Mouse (Mus musculus): ENCODE data around the gene Cpne1. TPM values are rescaled to one million over a fixed set of nuclear protein-coding genes. Genes with fewer than 3 reads are reported as not detected.

The Cpne1 gene
- polyA plus RNA-seq, 1 experiment from 2014 or later: 76.9 TPM

- DNase-seq (ENCODE audit: low spot score): no peak
Measured at GRCm38 (mm10) chr2:156079674-156080073, 32.1 kb downstream of the Cpne1 start.

- no peak for DNase-seq (ENCODE audit: low spot score)
Measured at GRCm38 (mm10) chr2:156079183-156079560, 32.6 kb downstream of the Cpne1 start.

- DNase-seq (ENCODE audit: low spot score): no peak
Measured at GRCm38 (mm10) chr2:156078421-156079182, 33.2 kb downstream of the Cpne1 start.

GRCm38 (mm10) chr2:156077461-156077860 is 34.3 kb downstream of the Cpne1 start:
- DNase-seq (ENCODE audit: low spot score): no peak

- no peak for DNase-seq (ENCODE audit: low spot score)
Measured at GRCm38 (mm10) chr2:156073725-156074124, 38.0 kb downstream of the Cpne1 start.

GRCm38 (mm10) chr2:156071236-156071635 is 40.5 kb downstream of the Cpne1 start:
- DNase-seq (ENCODE audit: low spot score): no peak

GRCm38 (mm10) chr2:156067916-156068315 is 43.8 kb downstream of the Cpne1 start:
- DNase-seq (ENCODE audit: low spot score): no peak

GRCm38 (mm10) chr2:156066126-156066525 is 45.6 kb downstream of the Cpne1 start:
- no peak for DNase-seq (ENCODE audit: low spot score)

- peak; percentile 75 for DNase-seq (ENCODE audit: low spot score)
Measured at GRCm38 (mm10) chr2:156065099-156066041, 46.4 kb downstream of the Cpne1 start, which contains the start of gene Spag4. Gene Spag4 (plus strand): TSS chr2:156065175.

- DNase-seq (ENCODE audit: low spot score): no peak
Measured at GRCm38 (mm10) chr2:156052816-156053215, 58.9 kb downstream of the Cpne1 start, which contains the start of gene Fer1l4. Gene Fer1l4 (minus strand): TSS chr2:156052947.

GRCm38 (mm10) chr2:156047929-156048328 is 63.8 kb downstream of the Cpne1 start:
- DNase-seq (ENCODE audit: low spot score): peak; percentile 58

GRCm38 (mm10) chr2:156042903-156043302 is 68.9 kb downstream of the Cpne1 start:
- DNase-seq (ENCODE audit: low spot score): no peak

- DNase-seq (ENCODE audit: low spot score): no peak
Measured at GRCm38 (mm10) chr2:156039390-156039789, 72.4 kb downstream of the Cpne1 start.

GRCm38 (mm10) chr2:156025482-156025881 is 86.3 kb downstream of the Cpne1 start:
- DNase-seq (ENCODE audit: low spot score): no peak

Other genes starting within 250 kb of the Cpne1 start
- gene Uqcc1, start 181.7 kb downstream of the Cpne1 start, polyA plus RNA-seq (2015; fragmentation: Nextera tagmentation; extraction: Ambion mirVana): 56.9 and 58.2 TPM in 2 replicates
- not detected in 2 replicates for gene Gm15557, start 171.2 kb downstream of the Cpne1 start, polyA plus RNA-seq (2015; fragmentation: Nextera tagmentation; extraction: Ambion mirVana)
- 0.22 and 0.25 TPM in 2 replicates for gene Gdf5, start 166.6 kb downstream of the Cpne1 start, polyA plus RNA-seq (2015; fragmentation: Nextera tagmentation; extraction: Ambion mirVana)
- 16.6 and 23.4 TPM in 2 replicates for gene Cep250, start 155.5 kb downstream of the Cpne1 start, polyA plus RNA-seq (2015; fragmentation: Nextera tagmentation; extraction: Ambion mirVana)
- gene 6430550D23Rik, start 104.0 kb downstream of the Cpne1 start, polyA plus RNA-seq (2015; fragmentation: Nextera tagmentation; extraction: Ambion mirVana): 2.1 TPM in 2 replicates
- gene Ergic3, start 103.9 kb downstream of the Cpne1 start, polyA plus RNA-seq (2015; fragmentation: Nextera tagmentation; extraction: Ambion mirVana): 175 and 186 TPM in 2 replicates
- 0.04 and 0.07 TPM in 2 replicates for gene Fer1l4, start 59.0 kb downstream of the Cpne1 start, polyA plus RNA-seq (2015; fragmentation: Nextera tagmentation; extraction: Ambion mirVana)
- 0.90 and 0.98 TPM in 2 replicates for gene Spag4, start 46.8 kb downstream of the Cpne1 start, polyA plus RNA-seq (2015; fragmentation: Nextera tagmentation; extraction: Ambion mirVana)
- gene Rbm12, start within 50 bp of the Cpne1 start, polyA plus RNA-seq (2015; fragmentation: Nextera tagmentation; extraction: Ambion mirVana): 22.0 and 22.8 TPM in 2 replicates
- gene Gm28036, start 15.1 kb upstream of the Cpne1 start, polyA plus RNA-seq (2015; fragmentation: Nextera tagmentation; extraction: Ambion mirVana): 13.8 and 14.9 TPM in 2 replicates
- 490 and 536 TPM in 2 replicates for gene Romo1, start 32.1 kb upstream of the Cpne1 start, polyA plus RNA-seq (2015; fragmentation: Nextera tagmentation; extraction: Ambion mirVana)
- 51.4 and 51.5 TPM in 2 replicates for gene Nfs1, start 32.2 kb upstream of the Cpne1 start, polyA plus RNA-seq (2015; fragmentation: Nextera tagmentation; extraction: Ambion mirVana)
- 783 and 898 TPM in 2 replicates for gene Rbm39, start 68.3 kb upstream of the Cpne1 start, polyA plus RNA-seq (2015; fragmentation: Nextera tagmentation; extraction: Ambion mirVana)
- 56.7 and 62.7 TPM in 2 replicates for gene Phf20, start 84.5 kb upstream of the Cpne1 start, polyA plus RNA-seq (2015; fragmentation: Nextera tagmentation; extraction: Ambion mirVana)
- gene Cnbd2, start 200.3 kb upstream of the Cpne1 start, polyA plus RNA-seq (2015; fragmentation: Nextera tagmentation; extraction: Ambion mirVana): 10.3 and 12.2 TPM in 2 replicates
- 176 and 184 TPM in 2 replicates for gene Scand1, start 200.7 kb upstream of the Cpne1 start, polyA plus RNA-seq (2015; fragmentation: Nextera tagmentation; extraction: Ambion mirVana)

Data from thymus, postnatal 0 days (tissue).